Mouse (Mus musculus) gastrocnemius, postnatal 4 days (tissue): ENCODE results near the gene Adcy3. TPM values are rescaled to one million over a fixed set of nuclear protein-coding genes. Genes with fewer than 3 reads are reported as not detected.

Source experiments
- DNase-seq, 2 experiments: peaks; one replicate each; pipeline ENCODE4 v3.0.0; 2021 to 2022; ENCODE audit warnings: low spot score in 2 of 2, mixed read lengths in 2 of 2
- long read RNA-seq, 2 experiments: library from polyadenylated mRNA; stranded (forward); transcript quantifications; one replicate each; pipeline ENCODE4 v2.0.0; 2021
- total RNA-seq, 2 experiments: library from RNA; stranded (reverse); gene quantifications; 2 replicates each; pipeline ENCODE4 v1.2.3; 2021

Adcy3 gene
- 1 to 10 TPM; 9.4 to 10.0 TPM for total RNA-seq
- long read RNA-seq, experiment 1, full-length matches to known transcripts = 1 of 14 reads
- long read RNA-seq, experiment 1, partial matches to known transcripts = 3 of 14 reads
- long read RNA-seq, experiment 1, other reads (novel, unspliced or antisense) = 10 of 14 reads
- long read RNA-seq, experiment 2, full-length matches to known transcripts = 3 of 18 reads
- long read RNA-seq, experiment 2, partial matches to known transcripts = 3 of 18 reads
- long read RNA-seq, experiment 2, other reads (novel, unspliced or antisense) = 12 of 18 reads

GRCm38 (mm10) chr12:4132941-4133846 lies at the start of gene Adcy3:
Adcy3 (plus strand) TSS chr12:4133103.
- peak; percentile 48 to 73 for DNase-seq

DNA sequence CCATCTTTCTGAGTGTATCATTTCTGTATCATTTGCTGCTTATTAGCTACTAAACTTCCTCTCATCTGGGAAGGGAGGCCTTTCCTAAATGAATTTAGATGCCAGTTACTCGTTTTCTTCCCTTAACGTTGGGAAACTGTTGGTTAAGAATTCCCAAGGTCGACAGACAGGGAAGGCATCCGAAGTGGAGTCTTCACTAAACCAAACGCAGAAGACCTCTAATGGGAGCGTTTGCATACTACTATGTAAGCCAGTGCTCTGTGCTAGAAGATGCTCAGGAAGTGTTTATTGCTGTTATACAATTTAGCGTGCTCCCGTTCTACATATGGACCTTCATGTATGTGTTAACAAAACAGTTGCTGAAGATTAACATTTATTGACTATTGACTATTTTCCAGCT lies 49.5 kb upstream of the Adcy3 start:
- no peak for DNase-seq

- DNase-seq = peak; percentile 44 to 76
These were observed 25.5 kb upstream of the Adcy3 start for GRCm38 (mm10) chr12:4107383-4107782.

- no peak for DNase-seq
These were observed 16.8 kb upstream of the Adcy3 start for GRCm38 (mm10) chr12:4116132-4116531.

- DNase-seq = no peak
These were observed 15.8 kb upstream of the Adcy3 start for GRCm38 (mm10) chr12:4117136-4117535.

- DNase-seq = no peak
These were observed 15.3 kb upstream of the Adcy3 start for GRCm38 (mm10) chr12:4117579-4117978.

DNA sequence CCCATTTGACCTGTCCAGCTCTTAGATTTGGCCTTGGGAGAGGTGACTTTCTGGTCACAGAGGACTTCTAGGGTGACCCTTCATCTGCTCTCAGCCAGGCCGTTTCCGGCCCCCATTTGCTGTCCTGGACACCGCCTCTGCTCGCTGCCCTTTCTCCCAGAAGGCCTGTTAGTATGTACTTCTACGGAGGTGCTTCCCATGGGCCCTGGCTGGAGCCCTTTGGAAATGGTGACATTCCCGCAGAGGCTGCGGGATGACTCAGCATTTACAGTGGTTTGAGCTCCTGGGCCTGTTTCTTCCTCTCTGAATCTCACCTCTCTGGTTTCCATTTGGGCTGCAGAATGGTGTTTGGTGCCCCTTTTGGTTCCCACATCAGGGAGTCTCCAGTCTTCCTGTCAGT lies 5.6 kb upstream of the Adcy3 start:
- DNase-seq = no peak

- DNase-seq = no peak
These were observed 927 bp downstream of the Adcy3 start for GRCm38 (mm10) chr12:4133847-4134212.

DNA sequence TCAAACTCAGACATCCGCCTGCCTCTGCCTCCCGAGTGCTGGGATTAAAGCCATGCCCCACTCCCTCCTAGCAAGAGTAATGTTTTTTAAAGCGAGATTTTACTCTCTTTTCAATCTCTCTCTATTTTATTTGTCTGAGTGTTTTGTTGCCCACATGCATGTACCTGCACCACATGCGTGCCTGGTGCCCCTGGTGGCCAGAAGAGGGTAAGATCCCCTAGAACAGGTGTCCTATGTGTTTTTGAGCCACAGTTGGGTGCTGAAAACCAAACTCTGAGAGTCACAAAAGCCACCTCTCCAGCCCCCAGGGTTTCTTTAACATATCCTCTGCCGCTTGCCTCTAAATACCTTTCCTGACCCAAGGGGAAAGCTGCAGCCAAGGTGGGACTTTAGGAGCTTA lies 10.3 kb downstream of the Adcy3 start:
- DNase-seq = no peak

GRCm38 (mm10) chr12:4150936-4151335 lies 18.0 kb downstream of the Adcy3 start:
- DNase-seq = no peak

DNA sequence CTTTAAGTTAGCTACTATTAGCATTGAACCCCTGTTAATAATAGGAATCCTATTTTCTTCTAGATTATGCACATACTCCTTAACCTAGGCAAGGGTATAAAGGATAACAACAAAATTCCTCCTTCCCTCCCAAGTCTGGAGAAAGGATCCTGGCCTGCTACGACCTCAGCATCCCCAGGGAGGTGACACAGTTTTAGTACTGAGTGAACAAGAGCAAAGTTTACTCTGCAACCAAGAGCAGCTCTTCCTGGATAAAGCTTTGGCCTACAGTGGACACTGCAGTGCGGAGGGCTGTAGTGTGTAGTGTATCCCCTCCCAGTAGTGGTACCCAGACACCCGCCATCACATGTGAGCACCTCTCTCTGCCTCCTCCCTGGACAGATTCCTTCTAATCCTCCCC lies 19.1 kb downstream of the Adcy3 start:
- no peak for DNase-seq

GRCm38 (mm10) chr12:4157466-4157865 lies 24.6 kb downstream of the Adcy3 start:
- no peak for DNase-seq

DNA sequence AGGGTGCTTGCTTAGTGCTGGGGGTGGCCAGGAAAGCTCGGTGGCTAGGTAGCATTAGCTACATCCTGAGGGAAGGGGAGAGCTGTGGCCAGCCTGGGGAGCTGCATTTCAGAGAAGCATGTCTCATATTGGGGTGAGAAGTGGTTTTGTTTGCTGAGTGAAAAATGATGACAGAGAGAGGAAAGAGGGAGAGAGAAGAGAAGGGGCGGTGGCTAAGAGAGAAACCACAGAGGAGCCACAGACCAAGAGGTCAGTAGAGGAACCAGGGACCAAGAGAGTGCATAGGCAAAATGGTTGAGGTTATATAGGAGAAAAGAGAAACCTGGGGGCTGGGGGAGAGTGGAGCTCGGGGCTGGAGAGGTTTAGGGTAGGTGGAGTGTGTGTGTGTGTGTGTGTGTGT lies 25.3 kb downstream of the Adcy3 start:
- no peak for DNase-seq

DNA sequence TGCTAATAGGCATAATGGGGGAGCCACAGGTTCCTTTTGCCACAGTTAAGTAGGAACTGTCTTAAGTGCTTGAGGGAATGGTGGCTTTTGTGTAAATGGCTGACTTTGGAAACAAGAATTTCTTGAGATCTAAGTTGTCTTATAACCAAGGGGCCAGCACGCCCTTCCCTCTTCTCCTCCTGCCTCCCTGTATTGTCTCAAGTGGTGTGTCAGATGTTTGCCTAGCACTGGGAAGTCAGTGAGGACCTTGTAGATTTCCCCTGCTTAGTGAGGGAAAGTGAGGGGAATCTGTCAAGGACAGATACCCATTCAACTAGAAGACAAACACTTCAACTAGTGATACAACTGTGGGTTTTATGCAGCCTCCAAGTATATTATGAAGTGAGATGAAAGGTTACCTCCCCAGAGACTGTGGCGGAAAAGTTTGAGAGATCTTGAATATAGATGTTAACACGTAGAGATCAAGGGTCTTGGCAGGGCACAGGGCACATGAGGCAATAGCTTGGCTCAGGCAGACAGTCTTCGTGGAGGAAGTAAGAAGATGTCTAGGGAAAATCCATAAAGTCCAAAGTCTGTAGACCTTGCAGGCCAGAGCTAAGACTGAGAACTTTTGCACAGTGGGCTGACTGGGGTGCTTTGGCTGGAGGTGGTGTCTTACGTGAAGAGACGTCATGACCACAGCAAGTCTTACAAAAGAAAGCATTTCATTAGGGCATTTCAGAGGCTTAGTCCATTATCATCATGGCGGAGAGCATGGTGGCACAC lies 26.1 kb downstream of the Adcy3 start:
- no peak for DNase-seq

DNA sequence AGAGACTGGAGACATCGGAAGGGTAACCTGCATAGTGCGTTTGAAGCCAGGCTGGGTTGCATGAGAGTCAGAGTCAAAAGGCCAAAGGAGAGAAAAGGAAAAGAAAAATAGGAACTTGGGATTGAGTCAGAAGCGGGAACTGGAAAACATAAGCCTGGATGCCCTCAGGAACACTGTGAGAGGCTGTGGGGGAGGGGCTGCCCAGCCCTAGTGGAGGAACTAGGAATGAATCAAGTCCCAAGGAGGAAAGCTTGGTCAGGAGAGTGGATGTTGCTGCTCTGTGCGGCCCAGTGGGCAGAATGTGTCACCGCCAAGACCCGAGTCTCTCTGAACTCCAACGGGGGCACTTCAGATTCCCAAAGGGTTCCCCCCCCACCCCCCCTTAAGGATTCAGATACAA lies 27.4 kb downstream of the Adcy3 start:
- DNase-seq = no peak

GRCm38 (mm10) chr12:4162886-4163285 lies 30.0 kb downstream of the Adcy3 start:
- DNase-seq = no peak

DNA sequence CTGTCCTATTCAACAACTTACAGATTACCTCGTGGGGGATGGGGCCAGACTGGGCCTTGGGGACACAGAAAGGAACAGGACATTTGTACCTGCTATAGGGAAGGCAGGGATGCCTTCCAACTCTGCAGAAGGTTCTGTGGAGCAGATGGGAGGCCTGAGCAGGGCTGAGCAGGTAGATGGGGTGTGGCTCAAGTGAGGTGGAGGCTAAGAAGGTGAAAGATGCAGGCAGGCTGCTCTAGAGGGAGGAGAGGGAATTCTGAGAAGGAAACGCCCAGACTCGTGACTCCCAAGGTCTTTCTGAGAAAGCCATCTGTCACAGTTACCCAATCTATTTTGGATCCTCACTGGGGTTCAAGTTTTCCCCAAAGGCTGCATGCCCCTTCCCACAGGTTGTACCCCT lies 34.1 kb downstream of the Adcy3 start:
- DNase-seq = no peak

- no peak for DNase-seq
These were observed 36.2 kb downstream of the Adcy3 start for GRCm38 (mm10) chr12:4169058-4169457.

DNA sequence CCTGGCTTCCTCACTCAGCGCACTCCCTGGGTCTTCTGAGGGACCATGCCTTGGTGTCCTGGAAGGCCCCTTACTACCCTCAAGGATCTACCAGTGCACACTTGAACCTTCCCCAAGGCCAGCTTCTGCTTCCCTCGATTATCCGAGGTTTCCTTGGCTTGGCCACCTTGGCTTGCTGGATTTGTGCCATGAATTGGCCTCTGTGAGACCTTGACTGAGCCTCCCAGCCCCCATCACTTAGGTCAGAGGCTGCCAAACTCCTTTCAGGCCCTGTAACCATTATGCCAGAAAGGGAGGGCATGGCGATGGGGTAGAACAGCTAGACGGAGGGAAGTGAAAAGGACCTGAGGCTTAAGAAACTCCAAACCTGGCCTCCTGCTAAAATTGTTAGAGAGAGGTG lies 36.7 kb downstream of the Adcy3 start:
- DNase-seq = no peak

GRCm38 (mm10) chr12:4173108-4173790 lies 40.3 kb downstream of the Adcy3 start:
- DNase-seq = no peak

DNA sequence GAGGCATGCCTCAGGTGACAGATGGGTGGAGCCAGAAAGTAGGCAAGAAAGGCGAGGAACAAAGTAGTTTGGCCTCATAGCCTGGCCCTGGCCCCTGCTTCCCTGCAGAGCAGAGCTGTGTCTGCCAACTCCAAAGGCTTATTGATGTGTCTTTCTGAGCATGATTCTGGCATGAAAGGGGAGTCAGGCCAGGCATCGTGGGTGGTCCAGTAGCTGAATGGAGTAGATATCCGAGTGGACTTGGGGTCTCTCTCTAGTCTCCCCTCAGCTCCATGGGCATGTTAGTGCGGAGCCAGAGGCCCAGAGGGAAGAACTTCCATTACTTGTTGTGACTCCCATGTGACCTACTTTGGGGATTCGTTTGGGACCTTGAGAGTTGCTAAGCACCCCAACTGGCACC lies 45.9 kb downstream of the Adcy3 start:
- DNase-seq = no peak
